Mouse (Mus musculus): Measurements from ENCODE around the gene Nploc4. TPM values are rescaled to one million over a fixed set of nuclear protein-coding genes. Genes with fewer than 3 reads are reported as not detected.

The Nploc4 gene
- 47.7 and 49.3 TPM in 2 replicates for polyA plus RNA-seq (2016; fragmentation: Nextera tagmentation; extraction: Ambion mirVana)

- peaks cover 13% of the 10 kb centered on the region for H3K4me1 ChIP-seq (replicated peaks)
- H3K27me3 ChIP-seq (ENCODE audit: insufficient read depth, poor library complexity, severe bottlenecking) = no peaks in the 10 kb centered on the region
- DNase-seq (ENCODE audit: low spot score) = peak; percentile 95
- H3K9me3 ChIP-seq = no peaks in the 10 kb centered on the region
- peak within 1 kb of the TSS; percentile 99 for H3K4me3 ChIP-seq
- under 1% methylated on average over 77 of the region's 77 CpGs for WGBS
- H3K36me3 ChIP-seq = peaks cover 31% of the 10 kb centered on the region
- peak within 1 kb of the TSS; percentile 98 for H3K27ac ChIP-seq
Measured at GRCm38 (mm10) chr11:120437152-120437856, at the start of gene Nploc4. Gene Nploc4 (minus strand): TSS chr11:120437708.

- no peaks in the 10 kb centered on the region for H3K9me3 ChIP-seq
- H3K27me3 ChIP-seq (ENCODE audit: insufficient read depth, poor library complexity, severe bottlenecking) = no peaks in the 10 kb centered on the region
- no peak for DNase-seq (ENCODE audit: low spot score)
- peak overlapping the region; percentile 97 for H3K27ac ChIP-seq
- H3K4me1 ChIP-seq (replicated peaks) = peaks cover 34% of the 10 kb centered on the region
- H3K4me3 ChIP-seq = peak overlapping the region; percentile 99
- 15% methylated on average over 10 of the region's 10 CpGs for WGBS
- H3K36me3 ChIP-seq = peaks cover 83% of the 10 kb centered on the region
Measured at GRCm38 (mm10) chr11:120485251-120485650, 47.7 kb upstream of the Nploc4 start.

GRCm38 (mm10) chr11:120484265-120484981 is 46.9 kb upstream of the Nploc4 start, which contains the start of gene Mrpl12:
Gene Mrpl12 (plus strand): TSS chr11:120484613.
- H3K4me3 ChIP-seq = peak within 1 kb of the TSS; percentile 99
- peaks cover 83% of the 10 kb centered on the region for H3K36me3 ChIP-seq
- peaks cover 29% of the 10 kb centered on the region for H3K4me1 ChIP-seq (replicated peaks)
- peak; percentile 92 for DNase-seq (ENCODE audit: low spot score)
- H3K27me3 ChIP-seq (ENCODE audit: insufficient read depth, poor library complexity, severe bottlenecking) = no peaks in the 10 kb centered on the region
- H3K9me3 ChIP-seq = no peaks in the 10 kb centered on the region
- peak within 1 kb of the TSS; percentile 97 for H3K27ac ChIP-seq
- under 1% methylated on average over 60 of the region's 60 CpGs for WGBS

GRCm38 (mm10) chr11:120483448-120483934 is 46.0 kb upstream of the Nploc4 start:
- DNase-seq (ENCODE audit: low spot score) = no peak
- Histone ChIP-seq H3K27ac (peak overlapping the region; percentile 97), H3K36me3 (peaks cover 83% of the 10 kb centered on the region), H3K4me3 (peak overlapping the region; percentile 99), H3K4me1 (replicated peaks) (peaks cover 27% of the 10 kb centered on the region), H3K9me3 (no peaks in the 10 kb centered on the region), H3K27me3 (ENCODE audit: insufficient read depth, poor library complexity, severe bottlenecking) (no peaks in the 10 kb centered on the region)
- 88% methylated on average over 7 of the region's 7 CpGs for WGBS

GRCm38 (mm10) chr11:120472052-120472451 is 34.5 kb upstream of the Nploc4 start:
- DNase-seq (ENCODE audit: low spot score) = no peak
- no peaks in the 10 kb centered on the region for H3K9me3 ChIP-seq
- no peak overlapping the region for H3K4me3 ChIP-seq
- H3K27me3 ChIP-seq (ENCODE audit: insufficient read depth, poor library complexity, severe bottlenecking) = no peaks in the 10 kb centered on the region
- no peak overlapping the region for H3K27ac ChIP-seq
- H3K4me1 ChIP-seq (replicated peaks) = peaks cover 12% of the 10 kb centered on the region
- peaks cover 80% of the 10 kb centered on the region for H3K36me3 ChIP-seq
- WGBS = 98% methylated on average over 6 of the region's 6 CpGs

- WGBS = 2% methylated on average over 33 of the region's 33 CpGs
- Histone ChIP-seq H3K36me3 (peaks cover 69% of the 10 kb centered on the region), H3K9me3 (no peaks in the 10 kb centered on the region)
Measured at GRCm38 (mm10) chr11:120467736-120468092, 30.2 kb upstream of the Nploc4 start.

GRCm38 (mm10) chr11:120467051-120467735 is 29.7 kb upstream of the Nploc4 start, which contains the start of gene Arl16:
Gene Arl16 (minus strand): TSS chr11:120467607.
- H3K9me3 ChIP-seq = no peaks in the 10 kb centered on the region
- peaks cover 26% of the 10 kb centered on the region for H3K4me1 ChIP-seq (replicated peaks)
- peak within 1 kb of the TSS; percentile 90 for H3K27ac ChIP-seq
- H3K27me3 ChIP-seq (ENCODE audit: insufficient read depth, poor library complexity, severe bottlenecking) = no peaks in the 10 kb centered on the region
- peak; percentile 99 for DNase-seq (ENCODE audit: low spot score)
- whole genome bisulfite sequencing = under 1% methylated on average over 54 of the region's 54 CpGs
- H3K36me3 ChIP-seq = peaks cover 69% of the 10 kb centered on the region
- H3K4me3 ChIP-seq = peak within 1 kb of the TSS; percentile 94

More at GRCm38 (mm10) chr11:120467736-120468092, 30.2 kb upstream of the Nploc4 start:
- H3K27ac ChIP-seq = peak overlapping the region; percentile 90
- H3K4me1 ChIP-seq (replicated peaks) = peaks cover 26% of the 10 kb centered on the region
- no peak for DNase-seq (ENCODE audit: low spot score)
- H3K4me3 ChIP-seq = peak overlapping the region; percentile 94
- H3K27me3 ChIP-seq (ENCODE audit: insufficient read depth, poor library complexity, severe bottlenecking) = no peaks in the 10 kb centered on the region

- Histone ChIP-seq H3K36me3 (peaks cover 69% of the 10 kb centered on the region), H3K9me3 (no peaks in the 10 kb centered on the region), H3K4me3 (peak overlapping the region; percentile 94), H3K27ac (no peak overlapping the region), H3K27me3 (ENCODE audit: insufficient read depth, poor library complexity, severe bottlenecking) (no peaks in the 10 kb centered on the region), H3K4me1 (replicated peaks) (peaks cover 26% of the 10 kb centered on the region)
- 91% methylated on average over 4 of the region's 4 CpGs for WGBS
- no peak for DNase-seq (ENCODE audit: low spot score)
Measured at GRCm38 (mm10) chr11:120465521-120465920, 28.0 kb upstream of the Nploc4 start.

- DNase-seq (ENCODE audit: low spot score) = no peak
- H3K27ac ChIP-seq = no peak overlapping the region
- 88% methylated on average over 5 of the region's 5 CpGs for WGBS
- H3K4me1 ChIP-seq (replicated peaks) = peaks cover 27% of the 10 kb centered on the region
- peaks cover 68% of the 10 kb centered on the region for H3K36me3 ChIP-seq
- H3K9me3 ChIP-seq = no peaks in the 10 kb centered on the region
- H3K27me3 ChIP-seq (ENCODE audit: insufficient read depth, poor library complexity, severe bottlenecking) = no peaks in the 10 kb centered on the region
- no peak overlapping the region for H3K4me3 ChIP-seq
Measured at GRCm38 (mm10) chr11:120464365-120464764, 26.9 kb upstream of the Nploc4 start.

- Histone ChIP-seq H3K9me3 (no peaks in the 10 kb centered on the region), H3K27ac (no peak overlapping the region), H3K27me3 (ENCODE audit: insufficient read depth, poor library complexity, severe bottlenecking) (no peaks in the 10 kb centered on the region), H3K4me1 (replicated peaks) (peaks cover 32% of the 10 kb centered on the region), H3K36me3 (peaks cover 67% of the 10 kb centered on the region), H3K4me3 (no peak overlapping the region)
- WGBS = 90% methylated on average over 2 of the region's 2 CpGs
- no peak for DNase-seq (ENCODE audit: low spot score)
Measured at GRCm38 (mm10) chr11:120463536-120463935, 26.0 kb upstream of the Nploc4 start.

- WGBS = 72% methylated on average over 6 of the region's 6 CpGs
- Histone ChIP-seq H3K4me1 (replicated peaks) (peaks cover 29% of the 10 kb centered on the region), H3K27ac (peak overlapping the region; percentile 96; the same call in 1 of the 2 replicates), H3K9me3 (no peaks in the 10 kb centered on the region), H3K4me3 (peak overlapping the region; percentile 88), H3K36me3 (peaks cover 58% of the 10 kb centered on the region), H3K27me3 (ENCODE audit: insufficient read depth, poor library complexity, severe bottlenecking) (no peaks in the 10 kb centered on the region)
- no peak for DNase-seq (ENCODE audit: low spot score)
Measured at GRCm38 (mm10) chr11:120458847-120459597, 21.5 kb upstream of the Nploc4 start.

All from hindbrain, embryonic 10.5 days (tissue).